Mouse (Mus musculus): ENCODE measurements around the gene Siglecg. TPM values are rescaled to one million over a fixed set of nuclear protein-coding genes. Genes with fewer than 3 reads are reported as not detected.

Gene Siglecg
- total RNA-seq, 1 experiment from 2014 or later, result 3.0 TPM

DNA sequence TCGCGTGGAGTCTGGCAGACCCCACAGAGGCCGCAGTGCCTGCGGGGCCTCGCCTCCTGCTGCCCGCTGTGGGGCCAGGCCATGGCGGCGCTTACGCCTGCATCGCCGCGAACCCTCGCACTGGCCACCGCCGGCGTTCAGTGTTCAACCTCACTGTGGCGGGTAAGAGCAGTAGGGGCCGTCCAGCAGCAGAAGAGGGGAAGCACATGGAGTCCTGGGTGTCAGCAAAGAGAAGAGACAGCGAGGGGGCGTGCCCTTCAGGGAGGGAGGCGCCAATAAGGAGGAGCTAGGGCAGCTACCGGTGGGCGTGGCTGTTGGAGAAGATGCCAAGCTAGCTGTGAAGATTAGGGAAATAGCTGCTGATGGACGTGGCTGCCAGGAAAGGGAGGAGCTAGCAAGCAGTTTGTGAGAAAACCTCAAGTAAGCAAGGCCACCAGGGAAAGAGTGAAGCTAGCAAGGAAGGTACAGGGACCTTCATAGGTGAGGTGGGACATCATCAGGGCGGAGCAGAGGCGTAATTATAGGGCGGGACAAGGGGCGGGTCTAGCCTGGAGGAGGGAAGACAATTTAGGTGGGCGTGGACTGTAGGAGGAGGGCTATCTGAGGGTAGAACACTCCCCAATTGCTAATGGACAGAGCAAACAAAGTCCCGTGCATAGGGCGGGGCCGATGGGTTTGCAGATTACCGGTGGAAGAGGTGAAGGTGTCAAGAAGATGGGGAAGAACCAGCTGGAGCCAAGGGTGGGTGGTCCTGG, 57.5 kb downstream of the Siglecg start:
- ATAC-seq (replicated peaks in 1 of 2; ENCODE audit: insufficient read depth in 1 of 2, low FRiP score in 2 of 2, low TSS enrichment in 1 of 2, low read depth in 1 of 2, poor library complexity in 2 of 2, severe bottlenecking in 2 of 2), result peak; percentile 83 to 85

DNA sequence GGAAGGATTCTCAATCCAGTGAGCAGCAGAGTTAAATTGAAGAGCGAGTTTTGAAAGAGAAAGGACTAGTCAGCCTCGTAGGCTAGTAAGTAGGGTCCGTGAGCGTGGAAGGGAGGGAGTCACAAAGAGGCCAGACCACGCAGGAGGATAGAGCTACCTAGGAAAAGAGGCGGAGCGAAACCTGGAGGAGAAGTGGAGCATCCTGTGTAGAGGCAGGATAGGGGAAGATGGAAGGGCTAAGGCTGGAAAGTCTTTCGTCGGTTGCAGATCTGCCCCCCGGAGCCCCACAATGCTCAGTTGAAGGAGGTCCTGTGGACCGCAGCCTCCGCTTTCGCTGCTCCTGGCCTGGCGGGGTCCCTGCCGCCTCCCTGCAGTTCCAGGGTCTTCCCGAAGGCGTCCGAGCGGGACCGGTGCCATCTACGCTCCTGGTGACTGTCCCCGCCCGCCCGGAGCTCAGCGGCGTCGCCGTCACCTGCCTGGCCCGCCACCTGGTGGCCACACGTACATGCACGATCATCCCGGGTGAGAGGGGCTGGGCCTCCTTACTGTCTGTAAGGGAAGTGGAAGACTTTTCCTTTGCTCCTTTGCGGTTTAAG, 58.2 kb downstream of the Siglecg start:
- peak; percentile 60 for ATAC-seq (replicated peaks in 1 of 2; ENCODE audit: insufficient read depth in 1 of 2, low FRiP score in 2 of 2, low TSS enrichment in 1 of 2, low read depth in 1 of 2, poor library complexity in 2 of 2, severe bottlenecking in 2 of 2)

Other genes with a start within 250 kb of the Siglecg start
- 23.1 and 28.8 TPM in 2 replicates for gene Zfp715, start 94.9 kb upstream of the Siglecg start, total RNA-seq (2017)
- 5.0 and 7.6 TPM in 2 replicates for gene Siglecf, start 56.9 kb upstream of the Siglecg start, total RNA-seq (2017)
- not detected in 2 replicates for gene Lim2, start 19.5 kb downstream of the Siglecg start, total RNA-seq (2017)
- 94.2 and 115 TPM in 2 replicates for gene Nkg7, start 28.9 kb downstream of the Siglecg start, total RNA-seq (2017)
- not detected in 2 replicates for gene Cldnd2, start 32.6 kb downstream of the Siglecg start, total RNA-seq (2017)
- 316 and 319 TPM in 2 replicates for gene Etfb, start 35.9 kb downstream of the Siglecg start, total RNA-seq (2017)
- 2.5 TPM in 1 of 2 replicates, not detected in the other for gene Gm45233, start 35.9 kb downstream of the Siglecg start, total RNA-seq (2017)
- 5.0 and 5.1 TPM in 2 replicates for gene Vsig10l, start 54.9 kb downstream of the Siglecg start, total RNA-seq (2017)
- not detected in 2 replicates for gene Iglon5, start 81.9 kb downstream of the Siglecg start, total RNA-seq (2017)
- not detected in 2 replicates for gene 4931406B18Rik, start 97.7 kb downstream of the Siglecg start, total RNA-seq (2017)
- 26.9 and 29.0 TPM in 2 replicates for gene Cd33, start 136.2 kb downstream of the Siglecg start, total RNA-seq (2017)
- gene Zfp658, start 154.1 kb downstream of the Siglecg start, total RNA-seq (2017), result 6.1 and 6.6 TPM in 2 replicates
- 10.9 and 15.6 TPM in 2 replicates for gene Zfp719, start 171.4 kb downstream of the Siglecg start, total RNA-seq (2017)
- not detected in 2 replicates for gene Zfp819, start 199.0 kb downstream of the Siglecg start, total RNA-seq (2017)
- gene Ceacam18, start 226.5 kb downstream of the Siglecg start, total RNA-seq (2017), result not detected in 2 replicates

Measured in hematopoietic stem cell, adult 5-6 weeks (primary cell).